Mouse (Mus musculus) ES-E14 (cell line): ENCODE data around the gene Cyp26a1.

ENCODE experiments used
- CHD2 ChIP-seq: IDR thresholded peaks from 2 replicates; pipeline ENCODE4 v1.6.1; 2014; ENCODE audit warnings: mild to moderate bottlenecking, low read depth, low read length, inconsistent platforms
- HCFC1 ChIP-seq: IDR thresholded peaks from 2 replicates; pipeline ENCODE4 v1.6.1; 2012; ENCODE audit warnings: low read length, inconsistent platforms, borderline replicate concordance; ENCODE audit not compliant: insufficient read depth
- ZC3H11A ChIP-seq: IDR thresholded peaks from 2 replicates; pipeline ENCODE4 v1.6.1; 2012; ENCODE audit warnings: low read depth, mild to moderate bottlenecking, inconsistent platforms, low read length, borderline replicate concordance
- ZNF384 ChIP-seq: IDR thresholded peaks from 2 replicates; pipeline ENCODE4 v1.6.1; 2012; ENCODE audit warnings: low read depth, low read length, inconsistent platforms

DNA sequence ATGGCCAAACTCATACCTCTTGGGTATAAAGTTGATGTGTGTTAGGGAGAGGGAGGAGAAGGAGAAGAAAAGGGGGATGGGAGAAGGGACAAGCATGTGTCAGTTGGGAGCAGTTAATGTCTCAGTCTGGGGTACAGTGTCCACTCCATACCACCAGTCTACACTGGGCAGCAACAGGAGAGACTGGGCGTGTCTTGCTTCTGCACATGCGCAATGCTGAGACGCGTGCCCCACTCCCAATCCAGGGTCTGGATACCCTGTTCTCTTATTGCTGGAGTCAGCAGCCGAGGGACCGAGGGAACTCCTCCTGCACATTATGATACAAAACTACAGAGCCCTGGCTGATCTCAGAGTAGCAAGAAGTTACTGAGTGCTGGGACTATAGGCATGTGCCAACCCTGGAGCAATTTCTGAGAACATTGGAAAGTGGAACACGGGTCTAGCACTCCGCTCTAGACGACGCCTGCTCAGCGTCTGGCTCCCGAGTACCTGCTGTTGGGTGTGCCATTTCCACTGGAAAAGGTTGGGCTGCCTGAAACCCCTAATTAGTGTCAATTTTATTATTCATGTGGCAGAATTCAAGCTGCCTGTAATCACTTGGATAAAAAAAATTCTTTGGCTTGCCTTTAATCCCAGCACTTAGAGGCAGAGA lies 19.1 kb downstream of the Cyp26a1 start:
- TF ChIP-seq CHD2 = no peak
- no peak for TF ChIP-seq ZC3H11A
- no peak for TF ChIP-seq ZNF384
- no peak for TF ChIP-seq HCFC1
